Mouse (Mus musculus) lung, adult 18-20 months (tissue): ENCODE measurements at regions not wholly inside any gene's neighbourhood (a gene's known extent, or its start where the extent isn't known, plus 50 kb on each side); places are given as distances from the start of the nearest gene placed in this dataset.
A peak's percentile ranks its signal among the peaks of the same experiment; 100 is the strongest.

ENCODE experiments used
- DNase-seq, 2 experiments: peaks; one replicate each; pipeline ENCODE4 v3.0.0; 2022; ENCODE audit warnings: mixed read lengths in 2 of 2

DNA sequence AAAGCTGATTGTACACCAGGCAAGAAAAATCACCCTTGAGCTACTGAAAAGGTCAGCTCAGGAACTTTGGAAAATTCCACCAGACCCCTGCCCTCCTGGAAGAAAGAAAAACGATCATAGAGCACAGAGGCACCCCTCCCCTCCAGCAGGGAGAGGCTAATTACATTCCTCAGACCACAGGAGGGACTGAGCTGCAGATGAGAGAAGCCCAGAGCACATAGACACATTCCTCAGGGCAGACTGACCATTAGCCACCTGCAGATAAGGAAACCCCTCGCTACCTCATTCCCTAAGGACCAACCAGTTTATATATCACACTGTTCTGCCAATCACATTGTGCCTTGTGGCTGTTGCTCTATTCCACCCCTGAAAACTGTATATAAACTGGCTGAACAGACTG, 230.3 kb downstream of the Parp8 start:
- no peak for DNase-seq

DNA sequence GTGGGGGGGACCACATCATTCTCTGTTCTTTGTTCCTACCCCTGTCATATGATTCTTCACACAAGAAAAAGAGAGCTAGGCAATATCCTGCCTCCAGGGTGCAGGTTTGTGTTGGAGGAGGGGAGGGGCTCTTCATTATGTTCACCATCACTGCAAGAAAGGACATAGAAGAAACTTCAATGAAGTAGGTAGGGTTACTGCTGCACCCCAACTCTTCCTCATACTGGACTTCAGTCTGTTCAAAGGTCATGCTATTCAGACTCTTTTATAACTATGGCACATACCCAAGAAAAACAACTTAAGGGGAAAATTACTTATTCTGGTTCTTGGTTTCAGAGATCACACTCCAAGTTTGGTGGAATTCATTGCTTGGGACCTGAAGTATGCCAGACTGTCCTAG, 243.7 kb downstream of the Parp8 start:
- no peak for DNase-seq

DNA sequence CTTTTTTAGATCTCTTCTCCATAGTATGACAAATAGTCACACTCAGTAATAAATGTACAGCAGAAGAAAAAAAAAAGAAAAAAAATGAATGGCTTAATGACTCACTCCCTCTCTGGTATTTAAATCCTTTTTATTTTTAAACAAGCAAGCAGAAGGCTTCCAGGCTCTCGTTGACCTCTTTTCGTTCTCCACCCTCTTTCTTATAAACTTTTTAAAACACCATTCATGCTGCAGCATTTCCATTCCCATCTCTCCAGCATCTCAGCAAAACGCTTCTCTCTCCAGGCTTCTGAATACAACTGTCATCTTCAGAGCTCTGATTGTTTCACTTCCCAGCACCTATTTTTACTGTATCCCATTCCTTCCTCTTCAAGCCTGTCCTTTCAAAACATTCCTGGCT, 259.8 kb downstream of the Parp8 start:
- no peak for DNase-seq

DNA sequence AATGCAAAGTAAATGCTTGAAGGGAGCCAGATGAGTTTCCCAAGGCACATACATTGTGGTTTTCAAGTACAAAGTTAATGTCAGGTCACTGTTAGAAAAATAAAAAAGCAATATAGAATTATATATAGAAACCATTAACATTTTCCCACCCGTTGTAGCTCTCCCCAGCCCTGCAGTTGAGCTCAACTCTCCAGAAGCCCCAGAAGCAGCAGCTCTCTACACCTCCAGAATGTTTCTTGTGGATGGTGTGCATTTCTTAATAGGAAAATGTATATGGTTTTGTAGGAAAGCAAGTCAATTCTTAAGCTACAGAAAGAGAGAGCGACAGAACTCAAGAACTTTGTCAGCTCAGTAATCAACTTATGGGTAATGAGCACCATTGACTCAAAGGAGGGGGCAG, 265.4 kb downstream of the Parp8 start:
- no peak for DNase-seq

DNA sequence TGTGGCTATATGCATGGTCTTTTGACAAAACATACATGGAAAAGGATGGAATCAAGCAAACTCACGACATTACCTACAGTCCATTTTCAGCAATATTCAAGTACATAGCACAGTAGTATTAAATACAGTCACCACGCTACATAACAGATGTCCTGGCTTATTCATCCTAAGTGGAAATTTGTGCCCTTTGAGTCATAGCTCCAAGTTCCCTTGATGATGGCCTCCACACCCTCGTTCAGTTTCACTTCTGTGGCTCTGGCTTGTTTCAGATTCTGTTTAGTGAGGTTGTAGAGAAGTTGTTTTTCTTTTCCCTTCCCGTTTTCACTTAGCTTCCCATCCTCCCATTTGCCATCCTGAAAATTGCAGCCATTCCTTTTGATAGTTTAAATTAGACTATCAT, 284.5 kb downstream of the Parp8 start:
- no peak for DNase-seq

DNA sequence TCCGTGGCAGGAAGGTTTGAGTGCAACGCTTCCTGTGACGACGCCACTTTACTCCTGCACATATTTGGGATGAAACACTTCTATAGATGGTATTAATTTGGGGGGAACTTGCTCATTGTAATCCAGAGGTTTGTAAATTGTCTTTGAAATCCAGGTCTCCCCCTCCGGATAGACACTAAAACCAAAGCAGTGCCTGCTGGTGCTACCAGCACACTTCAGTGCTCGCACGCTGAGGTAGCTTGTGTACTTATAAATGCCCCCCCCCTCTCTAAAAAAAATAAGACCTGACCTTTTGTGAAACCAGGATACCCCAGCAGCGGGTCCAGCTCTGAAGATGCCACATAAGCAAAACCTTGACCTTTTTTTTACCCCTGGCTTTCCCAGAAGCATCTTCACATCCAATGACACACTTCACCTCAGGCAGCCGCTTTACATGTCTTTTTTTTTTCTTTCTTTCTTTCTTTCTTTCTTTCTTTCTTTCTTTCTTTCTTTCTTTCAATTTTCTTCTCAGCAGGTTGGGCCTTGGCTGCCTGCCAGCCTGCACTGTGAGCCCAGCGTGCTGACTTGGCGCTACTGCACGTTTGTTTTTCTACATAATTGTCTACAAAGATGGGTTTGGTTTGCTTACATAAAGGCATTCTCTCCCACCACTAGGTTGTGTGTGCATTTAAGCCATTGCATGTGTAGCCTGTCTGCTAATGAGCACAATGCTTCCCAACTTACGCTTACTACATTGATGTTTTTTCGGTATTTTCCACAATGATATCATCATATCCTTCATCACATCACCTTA, 301.8 kb downstream of the Parp8 start:
- no peak for DNase-seq

DNA sequence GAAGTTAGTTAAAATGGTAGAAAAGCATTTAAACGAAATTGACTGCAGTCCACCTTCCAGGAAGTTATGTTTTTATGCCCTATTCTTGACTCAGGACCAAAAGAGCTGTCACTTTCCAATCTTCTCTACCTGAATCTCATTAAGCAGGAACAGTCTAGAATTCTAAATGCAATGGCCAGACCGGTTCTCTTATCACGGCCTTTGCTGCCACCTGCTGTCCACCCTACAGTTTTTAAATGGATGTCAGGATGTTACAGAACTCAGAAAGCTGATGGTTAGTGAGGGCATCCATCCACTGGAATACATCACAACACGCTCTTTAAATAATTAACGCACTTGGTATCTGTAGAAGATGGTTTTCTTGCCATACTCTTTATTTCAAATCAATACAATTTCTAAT, 310.5 kb downstream of the Parp8 start:
- peak in 1 of 2 experiments; percentile 33 for DNase-seq

DNA sequence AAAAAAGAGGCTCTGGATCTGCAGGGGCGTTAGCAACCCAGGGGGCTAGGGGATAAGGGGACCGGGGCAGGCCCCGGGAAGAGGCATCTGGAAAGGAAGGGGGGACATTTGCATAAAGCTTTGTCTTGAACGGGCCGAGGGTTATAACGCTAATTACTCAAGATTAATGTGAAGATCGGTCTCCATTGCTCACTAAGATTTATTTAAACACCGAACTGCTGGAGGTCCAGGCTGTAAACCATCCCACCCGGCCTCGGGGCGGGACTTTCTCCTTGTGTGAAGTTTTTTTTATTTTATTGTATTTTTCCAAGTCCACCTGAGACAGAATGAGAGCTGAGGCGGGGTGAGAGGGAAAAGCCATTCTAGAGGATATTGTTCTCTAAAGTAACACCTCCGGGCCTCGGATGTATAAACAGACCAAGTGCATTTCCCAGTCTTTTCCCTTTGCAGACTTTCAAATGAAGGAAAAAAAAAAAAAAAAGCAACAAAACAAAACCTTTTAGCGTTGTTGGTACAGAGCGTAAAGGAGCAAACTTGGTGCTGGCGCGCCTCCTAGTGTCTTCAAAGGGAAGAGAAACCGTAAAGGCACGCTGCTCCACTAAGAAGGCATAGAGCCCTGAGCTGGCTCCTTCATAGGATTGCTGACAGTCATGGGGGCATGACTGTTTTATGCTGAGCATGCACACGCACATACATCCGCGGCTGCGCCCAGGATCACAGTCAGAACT, 313.3 kb downstream of the Parp8 start:
- DNase-seq, result peak; percentile 36 to 40

DNA sequence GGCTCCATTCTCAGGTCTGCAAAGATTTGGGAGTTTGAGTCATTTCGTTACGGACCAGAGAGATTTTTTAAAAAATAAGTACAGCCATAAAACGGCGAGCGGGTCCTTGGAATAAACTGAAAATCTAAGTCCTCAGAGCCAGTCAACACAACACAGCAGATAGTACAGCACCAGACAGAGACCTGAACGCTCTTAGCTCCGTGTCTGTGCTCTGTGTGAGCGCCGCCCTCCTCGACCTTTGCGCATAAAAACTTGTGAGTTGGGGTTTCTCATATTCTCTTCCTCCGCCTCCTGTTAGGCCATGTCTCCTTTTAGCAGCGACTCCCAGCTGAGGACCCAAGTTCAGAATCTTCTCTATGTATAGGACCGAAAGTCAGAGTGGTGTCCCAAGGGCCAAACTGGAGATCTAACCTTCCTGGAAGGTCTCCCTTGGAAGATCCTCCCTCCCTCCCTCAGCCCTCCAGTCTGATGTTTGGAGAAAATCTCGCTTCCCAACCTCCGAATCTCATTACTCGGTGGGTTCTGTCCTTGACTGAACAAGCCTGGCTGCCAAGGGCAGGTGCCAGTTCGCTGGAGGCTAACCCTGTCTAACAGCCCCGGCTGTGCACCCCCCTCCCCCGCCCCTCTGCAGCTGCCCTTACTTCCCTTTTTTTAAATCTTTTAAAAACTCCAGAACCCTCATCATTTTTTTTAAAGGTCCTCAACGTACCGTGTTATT, 314.0 kb downstream of the Parp8 start:
- no peak for DNase-seq

DNA sequence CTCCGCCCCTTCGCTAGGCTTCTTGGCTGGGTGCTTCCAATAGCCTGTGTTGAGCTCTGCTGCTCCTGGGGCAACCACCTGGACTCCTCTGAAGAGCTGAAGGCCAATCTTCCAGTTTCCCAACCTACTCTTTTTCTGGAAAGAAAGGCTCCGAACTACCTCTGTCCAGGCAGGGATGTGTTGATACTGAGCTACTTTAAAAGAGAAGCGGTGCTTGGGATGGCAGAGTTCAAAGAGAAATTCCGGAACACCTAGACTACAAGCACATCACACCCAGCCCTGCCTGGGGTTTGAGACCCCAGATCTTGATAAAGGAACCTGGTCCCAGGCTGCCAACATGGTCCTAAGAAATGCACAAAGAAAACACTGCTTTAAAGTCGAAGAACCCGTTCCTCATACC, 315.7 kb downstream of the Parp8 start:
- no peak for DNase-seq

DNA sequence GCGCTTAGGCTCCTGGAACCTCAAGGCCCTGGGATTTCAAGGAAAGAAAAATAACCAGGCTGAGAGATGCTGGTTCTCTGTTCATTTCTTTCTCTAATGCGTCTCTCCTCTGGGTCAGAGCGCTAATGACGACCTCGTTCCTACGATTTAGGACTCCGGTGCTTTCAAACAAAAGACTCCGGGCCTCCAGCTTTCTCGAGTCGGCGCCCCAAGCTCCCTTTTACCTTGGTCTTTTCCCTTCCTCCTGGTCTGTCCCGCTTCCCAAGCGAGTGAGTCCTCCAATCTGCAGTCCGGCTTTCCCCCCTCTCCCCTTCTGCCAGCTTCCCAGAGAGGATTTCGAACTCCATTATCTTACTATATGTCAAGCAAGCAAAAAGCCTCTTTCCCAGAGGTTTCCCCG, 316.5 kb downstream of the Parp8 start:
- no peak for DNase-seq

DNA sequence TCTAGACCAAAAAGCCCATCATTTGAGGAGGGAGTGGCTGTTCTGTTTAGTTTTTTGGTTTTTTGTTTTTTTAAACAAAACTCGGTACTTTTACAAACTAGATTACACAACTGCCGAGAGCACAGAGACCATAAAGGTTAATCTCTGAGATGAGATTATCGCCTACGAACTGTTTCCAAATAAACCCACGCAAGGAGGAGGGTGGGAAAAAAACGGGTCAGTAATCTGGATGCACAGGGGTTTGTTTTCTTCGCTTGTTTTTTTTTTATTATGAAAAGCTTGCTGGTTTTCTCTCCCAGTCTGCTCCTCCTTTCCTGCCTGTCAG, 316.9 kb downstream of the Parp8 start:
- DNase-seq, result no peak

DNA sequence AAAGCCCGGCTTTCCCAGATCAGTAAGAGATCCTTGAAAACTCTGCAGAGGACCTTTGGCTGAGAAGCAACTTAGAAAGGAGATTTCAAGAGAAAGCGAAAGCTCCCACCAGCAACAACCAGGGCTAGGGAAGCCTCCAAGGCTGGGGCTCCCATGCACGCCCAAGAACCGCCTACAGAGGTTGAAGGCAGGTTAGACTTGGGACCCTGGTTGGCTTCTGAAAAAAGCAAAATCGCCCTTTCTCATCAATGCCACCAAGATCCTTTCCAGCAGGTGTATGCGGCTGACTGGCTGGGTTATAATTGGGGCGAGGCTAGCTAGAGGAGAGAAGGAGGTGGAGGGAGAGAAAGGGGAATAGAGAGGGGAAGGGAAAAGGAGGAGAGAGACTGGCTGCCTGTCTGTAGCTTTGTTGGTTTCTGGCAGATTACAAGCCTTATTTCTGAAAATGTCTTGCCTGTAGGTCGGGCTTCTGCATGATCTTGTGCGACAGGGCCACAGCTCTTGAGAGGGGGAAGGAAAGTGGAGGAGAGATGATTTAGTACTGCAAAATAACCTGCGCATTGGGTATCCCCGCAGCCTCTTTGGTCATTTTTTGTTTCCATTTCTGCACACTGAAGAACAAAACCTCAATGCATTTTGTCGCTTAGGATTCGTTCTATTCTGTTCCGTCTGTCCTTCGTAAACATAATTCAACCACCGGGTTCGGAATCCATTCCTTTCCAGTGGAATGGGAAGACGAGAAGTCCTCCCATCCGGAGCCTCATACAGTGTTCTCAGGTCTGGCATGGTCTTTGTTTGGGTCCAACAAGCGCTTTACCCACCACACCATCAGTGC, 317.5 kb downstream of the Parp8 start:
- no peak for DNase-seq

DNA sequence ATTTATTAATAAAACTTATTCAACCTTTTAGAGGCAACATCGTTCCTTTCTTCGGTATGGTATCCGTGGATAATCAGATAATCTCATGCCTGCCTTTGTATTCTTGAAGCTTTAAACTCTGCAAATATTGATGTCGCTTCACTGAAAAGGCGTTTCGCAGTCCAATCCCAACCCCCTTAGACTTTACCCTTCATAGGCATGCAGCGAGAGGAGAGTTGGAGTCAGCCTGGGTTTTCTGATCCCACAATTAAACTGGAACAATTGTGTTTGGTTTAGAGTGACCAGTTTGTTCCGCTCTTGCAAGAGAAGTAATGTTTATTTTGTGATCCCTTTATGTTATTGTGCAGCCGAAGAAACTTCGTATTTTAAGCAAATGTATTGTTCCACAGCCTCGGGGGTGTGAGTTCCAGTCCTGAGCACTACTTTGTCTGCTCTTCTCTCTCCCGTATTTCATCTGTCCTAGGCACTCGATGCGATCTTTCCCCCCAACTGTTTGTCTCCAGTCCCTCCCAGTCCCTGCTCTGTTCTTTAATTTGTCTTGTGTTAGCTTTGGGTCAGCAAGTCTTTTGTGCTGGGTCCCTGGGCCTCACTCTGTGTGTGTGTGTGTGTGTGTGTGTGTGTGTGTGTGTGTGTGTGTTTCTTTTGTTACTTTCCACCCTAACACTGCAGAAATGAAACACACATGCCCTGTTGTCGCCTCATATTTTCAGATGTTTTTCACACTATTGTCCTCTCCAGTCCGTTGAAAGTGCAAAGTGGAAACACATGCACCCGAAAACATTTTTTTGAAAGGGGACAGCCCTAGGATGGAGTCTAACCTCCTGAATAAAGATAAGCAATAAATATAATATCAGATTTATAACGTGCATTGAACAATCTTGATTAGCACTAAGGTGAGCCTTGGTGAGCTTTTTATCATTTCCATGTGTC, 318.7 kb downstream of the Parp8 start:
- no peak for DNase-seq

DNA sequence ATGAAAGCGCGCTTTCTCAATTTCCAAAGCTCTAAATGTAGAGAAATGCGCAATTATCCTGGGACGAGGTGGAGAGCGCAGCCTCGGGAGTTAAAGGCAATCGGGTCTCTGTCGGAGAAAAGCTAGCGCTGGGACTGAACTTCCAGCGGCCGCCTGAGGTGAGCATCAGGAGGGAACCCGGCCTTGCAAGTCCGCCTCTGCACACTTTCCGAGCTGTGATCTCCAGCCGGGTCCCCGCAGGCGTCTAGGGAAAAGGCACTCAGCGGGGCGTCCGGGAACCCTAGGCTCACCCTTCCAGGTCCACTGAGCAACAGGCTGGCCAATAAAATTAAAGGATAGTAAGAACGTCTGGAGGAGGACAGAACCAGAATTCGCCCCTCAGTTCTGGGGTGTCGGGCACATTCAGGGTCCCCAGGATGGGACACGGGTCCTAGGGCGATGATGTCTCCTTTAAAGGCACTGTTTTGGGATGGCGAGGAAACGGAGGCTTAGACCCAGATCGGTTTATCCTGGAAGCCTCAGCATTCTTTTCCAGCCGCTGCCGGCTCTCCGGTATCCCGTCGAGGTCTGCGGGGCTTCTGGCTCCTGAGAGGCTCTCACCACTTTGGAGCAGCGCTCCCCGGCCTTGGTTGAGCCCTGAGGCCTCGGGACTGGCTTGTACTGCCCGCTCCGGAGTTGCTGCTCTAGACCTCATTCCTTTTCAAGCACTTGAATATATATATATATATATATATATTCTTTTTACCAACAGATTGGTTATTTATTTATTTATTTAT, 319.5 kb downstream of the Parp8 start:
- no peak for DNase-seq

DNA sequence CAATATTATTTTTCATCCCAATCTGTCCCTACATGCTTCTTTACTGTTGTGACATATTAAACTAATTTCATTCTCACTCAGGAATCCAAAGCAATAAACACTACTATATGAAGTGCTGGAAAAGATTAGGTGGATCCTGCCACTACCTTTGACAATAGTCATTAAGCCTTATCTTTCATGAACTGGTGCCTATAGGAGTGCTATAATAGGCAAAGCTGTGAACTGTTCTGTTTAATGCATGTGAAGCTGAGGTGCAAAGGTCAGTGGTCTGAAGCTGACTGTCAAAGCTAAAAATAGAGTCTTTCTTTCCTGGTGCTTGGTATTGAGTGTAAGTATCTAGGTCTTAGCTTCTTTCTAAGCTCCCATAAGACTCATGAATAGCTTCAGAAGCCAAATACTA, 336.6 kb downstream of the Parp8 start:
- no peak for DNase-seq
